Mouse (Mus musculus): Measurements from ENCODE around the gene Map3k4.
"Not testable (repeated sequence)": the region's sequence is repeated elsewhere in the genome, so short reads cannot be mapped to it uniquely, and the experiment has no call there.

Gene Map3k4

GRCm38 (mm10) chr17:12224551-12224950 lies 94.0 kb downstream of the Map3k4 start:
- not testable (repeated sequence) for DNase-seq (ENCODE audit: low read depth, low spot score)

GRCm38 (mm10) chr17:12224145-12224544 lies 94.5 kb downstream of the Map3k4 start:
- DNase-seq (ENCODE audit: low read depth, low spot score): no peak

GRCm38 (mm10) chr17:12223682-12224081 lies 94.9 kb downstream of the Map3k4 start:
- no peak for DNase-seq (ENCODE audit: low read depth, low spot score)

DNA sequence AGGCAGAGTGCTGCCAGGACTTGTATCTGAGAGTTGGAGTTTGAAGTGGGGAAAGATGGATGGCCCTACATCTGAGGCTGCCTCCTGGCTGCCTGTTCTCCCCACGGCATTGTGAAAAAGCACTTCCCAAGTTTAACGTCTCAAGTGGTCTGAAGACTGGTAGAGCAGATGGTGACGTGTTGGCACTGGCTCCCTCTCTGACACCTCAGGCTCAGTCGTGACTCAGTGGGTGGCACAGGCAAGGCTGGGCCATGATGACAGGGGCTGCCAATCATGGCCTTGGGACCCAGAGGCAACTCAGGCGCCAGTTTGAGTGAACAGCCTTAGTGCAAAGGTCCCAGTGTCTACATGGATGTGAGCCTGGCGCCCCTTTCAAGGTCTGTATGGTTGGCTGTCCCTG lies 96.7 kb downstream of the Map3k4 start:
- DNase-seq (ENCODE audit: low read depth, low spot score): no peak

- DNase-seq (ENCODE audit: low read depth, low spot score): no peak
These were observed 102.4 kb downstream of the Map3k4 start for GRCm38 (mm10) chr17:12216224-12216623.

- DNase-seq (ENCODE audit: low read depth, low spot score): no peak
These were observed 105.2 kb downstream of the Map3k4 start for GRCm38 (mm10) chr17:12213430-12213829.

DNA sequence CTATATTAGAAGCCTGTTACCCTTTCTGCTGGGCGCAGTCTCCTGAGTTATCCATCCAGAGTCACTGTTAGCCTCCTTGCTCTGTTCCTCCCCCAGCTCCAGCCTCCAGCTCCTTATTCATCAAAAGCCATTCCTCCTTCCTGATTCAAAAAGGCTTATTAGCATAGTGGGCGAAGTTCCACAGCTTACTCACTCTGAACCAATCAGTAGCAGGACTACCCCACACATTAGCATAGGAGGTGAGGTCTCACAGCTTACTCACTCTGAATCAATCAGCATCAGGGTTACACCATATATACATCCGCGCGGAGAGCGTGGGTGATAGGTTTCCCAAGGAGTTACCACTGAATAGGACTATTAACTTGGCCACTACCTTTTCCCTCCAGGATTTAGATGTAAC lies 106.3 kb downstream of the Map3k4 start:
- no peak for DNase-seq (ENCODE audit: low read depth, low spot score)

GRCm38 (mm10) chr17:12211890-12212289 lies 106.7 kb downstream of the Map3k4 start:
- DNase-seq (ENCODE audit: low read depth, low spot score): no peak

- DNase-seq (ENCODE audit: low read depth, low spot score): peak; percentile 47
These were observed 108.0 kb downstream of the Map3k4 start for GRCm38 (mm10) chr17:12210544-12211132.

- no peak for DNase-seq (ENCODE audit: low read depth, low spot score)
These were observed 109.1 kb downstream of the Map3k4 start for GRCm38 (mm10) chr17:12209481-12209880.

GRCm38 (mm10) chr17:12207022-12207548 lies 111.5 kb downstream of the Map3k4 start:
- DNase-seq (ENCODE audit: low read depth, low spot score): no peak

DNA sequence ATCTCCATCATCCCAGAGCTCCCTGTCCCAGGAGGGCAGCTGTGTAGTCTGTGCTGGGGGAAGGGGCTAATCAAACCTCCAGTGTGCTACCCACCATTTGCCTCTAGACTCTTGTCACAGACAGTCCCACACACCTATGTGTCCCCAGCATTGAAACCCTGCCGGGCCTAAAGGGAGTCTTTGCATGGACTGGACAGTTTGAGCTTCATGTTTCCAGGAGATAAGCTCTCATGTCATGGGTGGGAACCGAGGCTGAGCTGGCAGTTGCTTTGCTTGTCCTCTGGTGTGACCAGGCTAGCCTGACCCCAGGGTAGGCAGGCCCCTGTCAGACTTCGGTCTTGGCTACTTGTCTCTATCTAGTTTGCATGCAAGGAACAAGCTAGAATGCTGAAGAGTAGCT lies 112.3 kb downstream of the Map3k4 start:
- DNase-seq (ENCODE audit: low read depth, low spot score): no peak

DNA sequence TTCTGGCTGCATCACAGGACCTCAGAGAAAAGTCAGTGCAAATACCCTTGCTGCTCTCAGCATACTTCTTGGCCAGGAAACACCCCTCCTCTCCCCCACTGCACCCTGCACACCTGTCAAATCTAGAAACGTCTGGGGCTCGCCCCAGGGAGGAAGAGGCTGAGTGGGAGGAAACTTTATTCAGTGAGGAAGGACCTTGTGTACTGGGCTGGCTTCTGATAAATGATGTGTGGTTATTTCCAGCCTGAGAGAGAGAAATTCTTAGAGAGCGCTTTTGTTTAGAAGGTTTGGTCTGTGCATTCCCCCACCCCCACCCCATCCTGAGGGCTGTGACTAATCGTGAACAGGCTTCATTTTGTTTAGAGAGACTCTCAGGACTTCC lies 112.9 kb downstream of the Map3k4 start:
- no peak for DNase-seq (ENCODE audit: low read depth, low spot score)

GRCm38 (mm10) chr17:12205015-12205693 lies 113.4 kb downstream of the Map3k4 start:
- no peak for DNase-seq (ENCODE audit: low read depth, low spot score)

DNA sequence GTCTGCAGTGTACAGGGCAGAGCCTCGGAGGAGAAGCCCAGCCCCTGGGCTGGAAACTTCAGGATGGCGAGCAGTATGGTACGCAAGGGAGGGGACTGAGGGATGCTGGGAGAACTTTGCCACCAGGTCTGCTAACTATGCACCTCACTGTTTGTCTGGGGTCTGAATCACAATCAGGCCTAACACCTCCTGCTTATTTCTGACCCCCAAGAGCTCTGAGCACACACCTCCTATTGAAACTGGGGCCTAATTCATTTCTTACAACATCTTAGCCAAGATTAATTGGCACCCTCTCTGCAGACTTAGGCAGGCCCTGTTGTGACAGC lies 113.9 kb downstream of the Map3k4 start:
- DNase-seq (ENCODE audit: low read depth, low spot score): no peak

DNA sequence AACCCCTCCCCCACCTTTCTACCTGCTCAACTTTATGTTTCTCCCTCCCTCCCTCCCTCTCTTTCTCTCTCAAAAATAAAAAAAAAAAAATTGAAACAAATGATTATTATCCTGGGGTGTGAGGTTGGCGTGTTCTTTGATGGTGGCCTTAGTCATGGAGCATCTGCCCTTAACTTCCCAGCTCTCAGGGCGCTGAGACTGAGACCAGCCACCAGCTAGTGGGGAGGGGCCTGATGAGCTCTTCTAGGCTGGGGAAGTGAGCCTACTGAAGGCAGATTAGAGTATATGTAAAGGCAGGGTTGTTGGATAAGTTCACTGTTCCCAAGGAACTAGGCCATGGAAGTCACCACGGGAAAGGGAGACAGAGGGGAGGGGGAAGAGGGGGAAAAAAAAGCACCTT lies 114.3 kb downstream of the Map3k4 start:
- DNase-seq (ENCODE audit: low read depth, low spot score): no peak

- no peak for DNase-seq (ENCODE audit: low read depth, low spot score)
These were observed 115.1 kb downstream of the Map3k4 start for GRCm38 (mm10) chr17:12203414-12203897.

DNA sequence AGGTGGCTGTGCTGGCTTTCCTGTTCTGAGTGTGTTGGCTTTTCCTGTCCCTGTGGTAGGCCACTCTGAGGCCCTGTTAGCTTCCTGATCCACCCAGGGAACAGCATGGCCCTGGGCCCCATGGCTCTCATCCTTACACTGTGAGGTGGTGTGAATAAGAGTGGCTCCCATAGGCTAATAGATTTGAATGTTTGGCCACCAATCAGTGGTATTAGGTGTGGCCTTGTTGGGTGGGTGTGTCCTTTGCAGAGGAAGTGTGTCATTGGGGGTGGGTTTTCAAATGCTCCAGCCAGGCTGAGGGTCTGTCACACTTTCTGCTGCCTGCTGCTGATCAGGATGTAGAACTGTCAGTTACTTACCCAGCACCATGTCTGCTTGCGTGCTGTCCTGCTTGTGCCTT lies 117.5 kb downstream of the Map3k4 start:
- no peak for DNase-seq (ENCODE audit: low read depth, low spot score)

DNA sequence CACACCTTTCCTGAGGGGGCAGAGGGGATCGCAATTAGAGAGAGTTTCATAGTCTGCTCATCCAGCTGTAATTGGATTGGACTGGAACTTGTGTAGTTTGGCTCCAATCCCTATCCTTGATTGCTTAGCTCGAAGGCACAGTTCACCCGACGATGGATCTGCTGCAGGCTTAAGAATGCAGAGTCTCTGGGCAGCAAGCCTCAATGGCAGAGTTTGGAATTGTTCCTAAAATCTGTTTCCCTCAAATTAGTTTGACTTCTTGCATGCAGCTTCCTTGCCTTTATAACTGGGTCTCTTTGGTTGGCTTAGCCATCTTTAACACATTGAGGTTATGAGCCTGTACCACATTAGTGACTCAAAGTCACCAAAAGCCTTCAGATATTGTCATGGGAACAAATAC lies 118.7 kb downstream of the Map3k4 start:
- no peak for DNase-seq (ENCODE audit: low read depth, low spot score)

DNA sequence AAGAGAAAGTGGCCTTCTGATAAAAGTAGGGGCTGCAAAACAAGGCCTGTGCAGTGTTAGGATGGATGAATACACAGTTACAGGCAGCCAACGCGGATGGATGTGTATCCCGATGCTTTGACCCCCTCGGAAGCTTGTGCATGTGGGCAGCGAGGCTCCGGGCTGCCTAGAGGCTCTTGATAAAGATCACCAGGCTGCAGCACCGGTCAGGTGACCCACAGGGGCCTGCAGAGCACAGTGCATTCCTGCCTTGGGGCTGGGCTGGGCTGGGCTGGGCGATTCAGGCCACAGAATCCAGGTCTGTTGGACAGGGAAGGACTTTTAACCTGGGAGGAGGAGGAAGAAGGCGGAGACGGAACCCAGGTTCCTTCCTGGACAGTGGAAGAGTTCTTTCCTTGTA lies 123.0 kb downstream of the Map3k4 start:
- DNase-seq (ENCODE audit: low read depth, low spot score): no peak

- DNase-seq (ENCODE audit: low read depth, low spot score): no peak
These were observed 123.5 kb downstream of the Map3k4 start for GRCm38 (mm10) chr17:12195137-12195536.

- DNase-seq (ENCODE audit: low read depth, low spot score): no peak
These were observed 130.8 kb downstream of the Map3k4 start for GRCm38 (mm10) chr17:12187782-12188181.

DNA sequence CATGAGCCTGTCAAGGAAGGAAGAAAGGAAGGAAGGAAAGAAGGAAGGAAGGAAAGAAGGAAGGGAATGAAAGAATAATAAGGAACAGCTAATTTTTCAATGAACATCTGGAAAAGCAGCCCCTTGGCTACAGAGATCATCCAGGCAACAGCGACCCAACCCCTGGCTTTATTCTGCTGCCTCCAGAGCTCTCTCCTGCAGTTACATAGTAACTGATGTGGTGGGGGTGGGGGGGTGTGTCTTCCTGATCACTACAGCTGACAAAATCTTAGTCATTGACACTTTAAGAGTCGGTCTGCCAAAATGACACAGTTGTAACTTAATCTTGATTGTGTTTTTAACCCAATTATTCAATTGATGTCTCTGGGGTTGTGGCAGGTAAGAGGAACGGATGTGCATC lies 132.3 kb downstream of the Map3k4 start:
- no peak for DNase-seq (ENCODE audit: low read depth, low spot score)
